Mouse (Mus musculus): Measurements from ENCODE around the gene Fam208a. TPM values are rescaled to one million over a fixed set of nuclear protein-coding genes. Genes with fewer than 3 reads are reported as not detected.

Gene Fam208a
- total RNA-seq, 1 experiment from 2014 or later, result 91.2 TPM

Other genes starting within 250 kb of the Fam208a start
- gene Ccdc66, start 79.6 kb downstream of the Fam208a start, total RNA-seq (2017), result 11.3 and 17.9 TPM in 2 replicates
- gene Erc2, start 193.6 kb downstream of the Fam208a start, total RNA-seq (2017), result not detected in 2 replicates

Measured in neutrophil, adult 5-6 weeks (primary cell).